Mouse (Mus musculus) liver, embryonic 14.5 days (tissue): Measurements from ENCODE around the gene Jtb.

Source experiments
- CTCF ChIP-seq: IDR thresholded peaks from 2 replicates; pipeline ENCODE4 v1.5.1; 2016; ENCODE audit warnings: antibody characterized with exemption, low read depth, control low read depth
- EP300 ChIP-seq: IDR thresholded peaks from 2 replicates; pipeline ENCODE4 v1.6.1; 2016; ENCODE audit warnings: antibody characterized with exemption, low read depth

GRCm38 (mm10) chr3:90211475-90212398 is 19.7 kb upstream of the Jtb start:
- TF ChIP-seq CTCF (no peak), EP300 (no peak)
